7 mouse cellular contexts compared by ENCODE assay signal in genomic region chr4:59035786-59036350, GRCm38 (mm10). TPM values are rescaled to one million over a fixed set of nuclear protein-coding genes. Genes with fewer than 3 reads are reported as not detected.
DNase-seq lines count a peak whose midpoint lies in the region; ATAC-seq and TF ChIP-seq lines count a peak whose summit lies in the region.

No protein-coding gene starts in this region.

- ATAC-seq in lung, embryonic 14.5 days (ENCODE audit: insufficient read depth): no peak; the same call in 1 of the 2 replicates
- no peak; the same call in 1 of the 2 replicates for ATAC-seq in embryonic facial prominence, embryonic 15.5 days (ENCODE audit: insufficient number of reproducible peaks, low FRiP score, low TSS enrichment, low read depth)
- ATAC-seq in limb, embryonic 14.5 days (ENCODE audit: low FRiP score, low read depth): no peak
- ATAC-seq in stomach, embryonic 15.5 days (ENCODE audit: insufficient read depth, low FRiP score, low read depth): no peak

- no peaks in the 10 kb centered on the region for H3K27me3 ChIP-seq in lung, embryonic 14.5 days (ENCODE audit: insufficient read depth, low read length)
- H3K27me3 ChIP-seq in embryonic facial prominence, embryonic 15.5 days: no peaks in the 10 kb centered on the region
- H3K27me3 ChIP-seq in limb, embryonic 14.5 days (ENCODE audit: control insufficient read depth, insufficient read depth, low read length): no peaks in the 10 kb centered on the region
- no peaks in the 10 kb centered on the region for H3K27me3 ChIP-seq in stomach, embryonic 15.5 days (replicated peaks)

- no peaks in the 10 kb centered on the region for H3K9me3 ChIP-seq in lung, embryonic 14.5 days (ENCODE audit: low read depth, low read length)
- H3K9me3 ChIP-seq in embryonic facial prominence, embryonic 15.5 days (replicated peaks): no peaks in the 10 kb centered on the region
- no peaks in the 10 kb centered on the region for H3K9me3 ChIP-seq in limb, embryonic 14.5 days (ENCODE audit: control insufficient read depth, low read length)
- no peaks in the 10 kb centered on the region for H3K9me3 ChIP-seq in stomach, embryonic 15.5 days

- H3K27ac ChIP-seq in lung, embryonic 14.5 days (ENCODE audit: low read depth): no peak overlapping the region
- H3K27ac ChIP-seq in embryonic facial prominence, embryonic 15.5 days (replicated peaks): no peak overlapping the region
- H3K27ac ChIP-seq in limb, embryonic 14.5 days (replicated peaks; ENCODE audit: low read depth, low read length): 0 out of 2 replicates have a peak overlapping the region, but pooled peaks have one; percentile 75
- 0 out of 2 replicates have a peak overlapping the region, but pooled peaks have one; percentile 67 for H3K27ac ChIP-seq in stomach, embryonic 15.5 days

- H3K4me1 ChIP-seq in lung, embryonic 14.5 days (ENCODE audit: insufficient read depth): 0 out of 2 replicates have a peak, but pooled peaks cover 4% of the 10 kb centered on the region
- H3K4me1 ChIP-seq in embryonic facial prominence, embryonic 15.5 days: peaks cover 12% of the 10 kb centered on the region
- peaks cover 7% of the 10 kb centered on the region; the same call in 1 of the 2 replicates for H3K4me1 ChIP-seq in limb, embryonic 14.5 days (ENCODE audit: control insufficient read depth, insufficient read depth, low read length)
- H3K4me1 ChIP-seq in stomach, embryonic 15.5 days: 0 out of 2 replicates have a peak, but pooled peaks cover 6% of the 10 kb centered on the region

- H3K36me3 ChIP-seq in lung, embryonic 14.5 days (ENCODE audit: insufficient read depth): peaks cover 6% of the 10 kb centered on the region; the same call in 1 of the 2 replicates
- peaks cover 17% of the 10 kb centered on the region for H3K36me3 ChIP-seq in embryonic facial prominence, embryonic 15.5 days
- peaks cover 25% of the 10 kb centered on the region for H3K36me3 ChIP-seq in limb, embryonic 14.5 days (ENCODE audit: control insufficient read depth, insufficient read depth, low read length)
- 0 out of 2 replicates have a peak, but pooled peaks cover 4% of the 10 kb centered on the region for H3K36me3 ChIP-seq in stomach, embryonic 15.5 days

- TF ChIP-seq CTCF in lung, embryonic 14.5 days (IDR thresholded peaks at IDR 0.05; ENCODE audit: low read depth): no peak

- peak overlapping the region; percentile 84 for H3K4me3 ChIP-seq in lung, embryonic 14.5 days (ENCODE audit: low read depth, low read length)
- peak overlapping the region; percentile 81 for H3K4me3 ChIP-seq in embryonic facial prominence, embryonic 15.5 days (replicated peaks)
- peak overlapping the region; percentile 63 for H3K4me3 ChIP-seq in limb, embryonic 14.5 days (replicated peaks; ENCODE audit: low read length)
- H3K4me3 ChIP-seq in stomach, embryonic 15.5 days (replicated peaks): peak overlapping the region; percentile 90

- H3K4me2 ChIP-seq in lung, embryonic 14.5 days: peak overlapping the region; percentile 74
- H3K4me2 ChIP-seq in embryonic facial prominence, embryonic 15.5 days (replicated peaks): peak overlapping the region; percentile 61
- peak overlapping the region; percentile 57 for H3K4me2 ChIP-seq in limb, embryonic 14.5 days (replicated peaks; ENCODE audit: low read depth, low read length, severe bottlenecking)
- peak overlapping the region; percentile 75 for H3K4me2 ChIP-seq in stomach, embryonic 15.5 days

- DNase-seq in lung, embryonic 14.5 days: peak; percentile 6
- no peak for DNase-seq in lung, postnatal 4 days
- DNase-seq in NIH3T3 (ENCODE audit: low read depth): peak; percentile 29
- no peak for DNase-seq in limb, embryonic 14.5 days (ENCODE audit: low spot score)
- DNase-seq in kidney, adult 9 months: no peak

- WGBS in lung, embryonic 14.5 days: 65% methylated on average over 18 of the region's 18 CpGs
- 59% methylated on average over 18 of the region's 18 CpGs for WGBS in embryonic facial prominence, embryonic 15.5 days
- WGBS in limb, embryonic 14.5 days: 59% methylated on average over 18 of the region's 18 CpGs
- 63% methylated on average over 18 of the region's 18 CpGs for WGBS in stomach, embryonic 15.5 days

- H3K9ac ChIP-seq in lung, embryonic 14.5 days: peak overlapping the region; percentile 85
- H3K9ac ChIP-seq in embryonic facial prominence, embryonic 15.5 days: no peak overlapping the region
- H3K9ac ChIP-seq in limb, embryonic 14.5 days (ENCODE audit: low read depth, low read length, severe bottlenecking): peak overlapping the region; percentile 76
- peak overlapping the region; percentile 71 for H3K9ac ChIP-seq in stomach, embryonic 15.5 days

- no peak for TF ChIP-seq POLR2A in limb, embryonic 14.5 days (IDR thresholded peaks at IDR 0.05; ENCODE audit: borderline replicate concordance, extremely low read depth, insufficient read depth, insufficient read length)

RNA-seq across cellular contexts. Expression of gene Gng10, which starts 1.0 kb away (rescaled TPM):
- polyA plus RNA-seq in lung, embryonic 14.5 days (2014; fragmentation: Nextera tagmentation; extraction: Ambion mirVana): 123 and 137 TPM in 2 replicates
- 121 and 132 TPM in 2 replicates for polyA plus RNA-seq in embryonic facial prominence, embryonic 15.5 days (2015; fragmentation: Nextera tagmentation; extraction: Ambion mirVana)
- polyA plus RNA-seq in limb, embryonic 14.5 days (2012; rRNA removed): 60.9 and 72.3 TPM in 2 replicates
- 143 and 177 TPM in 2 replicates for polyA plus RNA-seq in limb, embryonic 14.5 days (2014; fragmentation: Nextera tagmentation; extraction: Ambion mirVana)
- polyA plus RNA-seq in stomach, embryonic 15.5 days (2015; fragmentation: Nextera tagmentation; extraction: Ambion mirVana): 108 and 125 TPM in 2 replicates

RNA-seq across cellular contexts. Expression of gene Gm20503, which starts 32.9 kb away (rescaled TPM):
- 13.1 and 13.6 TPM in 2 replicates for polyA plus RNA-seq in lung, embryonic 14.5 days (2014; fragmentation: Nextera tagmentation; extraction: Ambion mirVana)
- 17.7 and 23.8 TPM in 2 replicates for polyA plus RNA-seq in embryonic facial prominence, embryonic 15.5 days (2015; fragmentation: Nextera tagmentation; extraction: Ambion mirVana)
- polyA plus RNA-seq in limb, embryonic 14.5 days (2012; rRNA removed): 0.14 TPM in 1 of 2 replicates, not detected in the other
- polyA plus RNA-seq in limb, embryonic 14.5 days (2014; fragmentation: Nextera tagmentation; extraction: Ambion mirVana): 15.8 and 19.0 TPM in 2 replicates
- polyA plus RNA-seq in stomach, embryonic 15.5 days (2015; fragmentation: Nextera tagmentation; extraction: Ambion mirVana): 15.2 and 21.9 TPM in 2 replicates

RNA-seq across cellular contexts. Expression of gene Dnajc25, which starts 41.0 kb away (rescaled TPM):
- polyA plus RNA-seq in lung, embryonic 14.5 days (2014; fragmentation: Nextera tagmentation; extraction: Ambion mirVana): 12.1 and 14.8 TPM in 2 replicates
- polyA plus RNA-seq in embryonic facial prominence, embryonic 15.5 days (2015; fragmentation: Nextera tagmentation; extraction: Ambion mirVana): 14.2 and 16.2 TPM in 2 replicates
- 10.1 and 10.7 TPM in 2 replicates for polyA plus RNA-seq in limb, embryonic 14.5 days (2012; rRNA removed)
- 18.3 and 20.8 TPM in 2 replicates for polyA plus RNA-seq in limb, embryonic 14.5 days (2014; fragmentation: Nextera tagmentation; extraction: Ambion mirVana)
- polyA plus RNA-seq in stomach, embryonic 15.5 days (2015; fragmentation: Nextera tagmentation; extraction: Ambion mirVana): 11.4 and 13.0 TPM in 2 replicates

RNA-seq across cellular contexts. Expression of gene Ptgr1, which starts 48.9 kb away (rescaled TPM):
- 26.2 and 26.3 TPM in 2 replicates for polyA plus RNA-seq in lung, embryonic 14.5 days (2014; fragmentation: Nextera tagmentation; extraction: Ambion mirVana)
- polyA plus RNA-seq in embryonic facial prominence, embryonic 15.5 days (2015; fragmentation: Nextera tagmentation; extraction: Ambion mirVana): 28.1 and 29.3 TPM in 2 replicates
- 12.8 and 19.2 TPM in 2 replicates for polyA plus RNA-seq in limb, embryonic 14.5 days (2012; rRNA removed)
- 32.5 and 34.7 TPM in 2 replicates for polyA plus RNA-seq in limb, embryonic 14.5 days (2014; fragmentation: Nextera tagmentation; extraction: Ambion mirVana)
- polyA plus RNA-seq in stomach, embryonic 15.5 days (2015; fragmentation: Nextera tagmentation; extraction: Ambion mirVana): 64.5 and 66.3 TPM in 2 replicates

Comparison
In these comparisons a context has a peak if more than half of its experiments do, and no peak if none do; other contexts are left out.
1. DNase-seq: peak in lung, embryonic 14.5 days (single experiment) and NIH3T3 (single experiment); none in lung, postnatal 4 days (0 of 2), limb, embryonic 14.5 days (single experiment) and kidney, adult 9 months (single experiment).
2. H3K27ac ChIP-seq: peak in limb, embryonic 14.5 days (single experiment) and stomach, embryonic 15.5 days (single experiment); none in lung, embryonic 14.5 days (single experiment) and embryonic facial prominence, embryonic 15.5 days (single experiment).
3. Peak in every context shown above with its lines, with median percentiles within 50 percentile points of each other: H3K4me2 ChIP-seq and H3K4me3 ChIP-seq.